Mouse (Mus musculus): ENCODE results near the gene Nrm.
A peak's percentile ranks its signal among the peaks of the same experiment; 100 is the strongest.

- no peak for TF ChIP-seq POLR2AphosphoS2 (IDR thresholded peaks at IDR 0.05; ENCODE audit: low read length)
- TF ChIP-seq USF1 (IDR thresholded peaks at IDR 0.05; ENCODE audit: low read depth, low read length) = no peak
- TF ChIP-seq GABPA (IDR thresholded peaks at IDR 0.05; ENCODE audit: low read depth, low read length) = no peak
- no peak for TF ChIP-seq CTCF (IDR thresholded peaks at IDR 0.05 in 2 of 3, conservative IDR thresholded peaks at IDR 0.05 in 1 of 3; ENCODE audit: control insufficient read depth in 1 of 3, insufficient read depth in 1 of 3, low read depth in 2 of 3, low read length in 3 of 3, poor library complexity in 1 of 3, severe bottlenecking in 1 of 3)
- TF ChIP-seq JUND (IDR thresholded peaks at IDR 0.05; ENCODE audit: low read depth, low read length) = no peak
- TF ChIP-seq TCF12 (IDR thresholded peaks at IDR 0.05; ENCODE audit: low read depth, low read length) = no peak
- TF ChIP-seq CHD1 (IDR thresholded peaks at IDR 0.05; ENCODE audit: low read depth, low read length) = no peak
- TF ChIP-seq ETS1 (IDR thresholded peaks at IDR 0.05; ENCODE audit: low read depth, low read length) = no peak
- TF ChIP-seq POLR2A (IDR thresholded peaks at IDR 0.05; ENCODE audit: control insufficient read depth in 1 of 2, insufficient read depth in 1 of 2, low read depth in 1 of 2, low read length in 2 of 2, poor library complexity in 1 of 2) = peak; percentile 32 to 74; a peak in 3 of 4 replicates
These were observed 27.8 kb upstream of the Nrm start for GRCm38 (mm10) chr17:35833239-35833751.

All from MEL (cell line).